Mouse (Mus musculus) intestine, embryonic 14.5 days (tissue): ENCODE results near the gene Unc79. TPM values are rescaled to one million over a fixed set of nuclear protein-coding genes. Genes with fewer than 3 reads are reported as not detected.
A peak's percentile ranks its signal among the peaks of the same experiment; 100 is the strongest.

Experiments used
- ATAC-seq: fragments of 200-750 bp; cut with Nextera tagmentation; replicated peaks from 2 replicates; pipeline ENCODE4 v1.8.0; 2017; ENCODE audit warnings: low read depth, moderate number of reproducible peaks, moderate TSS enrichment, moderate library complexity; ENCODE audit not compliant: low FRiP score, low TSS enrichment
- DNase-seq: peaks from one replicate; pipeline ENCODE4 v3.0.0-alpha.2; 2018; ENCODE audit warnings: low spot score
- H3K27ac ChIP-seq: fragments of 300-500 bp; sonication (generic); 2 replicates; pipeline ENCODE4 v1.5.1; 2014; ENCODE audit warnings: low read depth, mild to moderate bottlenecking, control low read depth
- H3K27me3 ChIP-seq: fragments of 300-500 bp; sonication (generic); replicated peaks from 2 replicates; pipeline ENCODE4 v1.6.1; 2014; ENCODE audit warnings: low read length, control low read depth; ENCODE audit not compliant: control insufficient read depth, insufficient read depth
- H3K36me3 ChIP-seq: fragments of 300-500 bp; sonication (generic); 2 replicates; pipeline ENCODE4 v1.6.1; 2014; ENCODE audit warnings: low read length, control low read depth; ENCODE audit not compliant: control insufficient read depth, insufficient read depth
- H3K4me1 ChIP-seq: fragments of 300-500 bp; sonication (generic); replicated peaks from 2 replicates; pipeline ENCODE4 v1.6.1; 2014; ENCODE audit warnings: low read length, control low read depth, mixed read lengths; ENCODE audit not compliant: control insufficient read depth, insufficient read depth
- H3K4me2 ChIP-seq: fragments of 300-500 bp; sonication (generic); 2 replicates; pipeline ENCODE4 v1.6.1; 2014; ENCODE audit warnings: low read length
- H3K4me3 ChIP-seq: fragments of 300-500 bp; sonication (generic); 2 replicates; pipeline ENCODE4 v1.5.1; 2014; ENCODE audit warnings: low read depth, low read length, control low read depth, mixed read lengths
- H3K9ac ChIP-seq: fragments of 300-500 bp; sonication (generic); 2 replicates; pipeline ENCODE4 v1.6.1; 2014; ENCODE audit warnings: mild to moderate bottlenecking, low read length
- H3K9me3 ChIP-seq: fragments of 300-500 bp; sonication (generic); 2 replicates; pipeline ENCODE4 v1.6.1; 2016; ENCODE audit warnings: low read length, control low read depth; ENCODE audit not compliant: control insufficient read depth
- WGBS: fragments of 180-500 bp; shearing (Covaris S2); extraction: QIAGEN DNeasy Blood & Tissue Kit; methylation state at CpG from one replicate; pipeline ENCODE4 v1.1.7; 2014; 5-methylcytosine and 5-hydroxymethylcytosine counted together
- polyA plus RNA-seq: library from polyadenylated mRNA; unstranded; fragments of >200 nt; fragmentation: Nextera tagmentation; extraction: Ambion mirVana; gene quantifications from 2 replicates; pipeline ENCODE4 v1.2.1, GENCODE M21; 2014

Unc79 gene
- polyA plus RNA-seq, 1 experiment from 2014 or later = 0.81 TPM

DNA sequence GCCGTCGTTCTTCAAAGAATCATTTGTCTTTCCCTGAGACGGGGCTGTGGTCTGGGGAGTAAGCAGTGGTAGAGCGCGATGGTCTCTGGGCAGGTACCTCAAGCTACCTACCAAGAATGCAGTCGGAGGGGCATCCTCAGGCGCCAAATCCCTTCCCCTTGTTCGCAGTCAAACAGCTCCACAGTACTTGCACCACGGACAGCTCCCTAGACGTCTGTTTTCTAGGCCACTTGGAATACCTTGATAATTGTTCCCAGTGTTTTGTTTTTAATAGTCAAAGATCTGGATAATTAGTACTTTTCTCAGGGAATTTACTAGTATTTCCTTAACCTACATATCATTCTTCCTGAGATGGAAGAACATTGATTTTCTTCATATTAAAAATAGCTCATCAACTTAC, 833 bp upstream of the Unc79 start:
- ATAC-seq (no peak), DNase-seq (no peak)
- Histone ChIP-seq H3K36me3 (no peaks in the 10 kb centered on the region), H3K9me3 (no peaks in the 10 kb centered on the region), H3K4me1 (peaks cover 5% of the 10 kb centered on the region; the same call in 1 of the 2 replicates), H3K9ac (no peak overlapping the region), H3K4me3 (no peak overlapping the region), H3K27ac (no peak overlapping the region), H3K4me2 (no peak overlapping the region), H3K27me3 (peaks cover 26% of the 10 kb centered on the region)
- 22% methylated on average over 10 of the region's 10 CpGs for WGBS

DNA sequence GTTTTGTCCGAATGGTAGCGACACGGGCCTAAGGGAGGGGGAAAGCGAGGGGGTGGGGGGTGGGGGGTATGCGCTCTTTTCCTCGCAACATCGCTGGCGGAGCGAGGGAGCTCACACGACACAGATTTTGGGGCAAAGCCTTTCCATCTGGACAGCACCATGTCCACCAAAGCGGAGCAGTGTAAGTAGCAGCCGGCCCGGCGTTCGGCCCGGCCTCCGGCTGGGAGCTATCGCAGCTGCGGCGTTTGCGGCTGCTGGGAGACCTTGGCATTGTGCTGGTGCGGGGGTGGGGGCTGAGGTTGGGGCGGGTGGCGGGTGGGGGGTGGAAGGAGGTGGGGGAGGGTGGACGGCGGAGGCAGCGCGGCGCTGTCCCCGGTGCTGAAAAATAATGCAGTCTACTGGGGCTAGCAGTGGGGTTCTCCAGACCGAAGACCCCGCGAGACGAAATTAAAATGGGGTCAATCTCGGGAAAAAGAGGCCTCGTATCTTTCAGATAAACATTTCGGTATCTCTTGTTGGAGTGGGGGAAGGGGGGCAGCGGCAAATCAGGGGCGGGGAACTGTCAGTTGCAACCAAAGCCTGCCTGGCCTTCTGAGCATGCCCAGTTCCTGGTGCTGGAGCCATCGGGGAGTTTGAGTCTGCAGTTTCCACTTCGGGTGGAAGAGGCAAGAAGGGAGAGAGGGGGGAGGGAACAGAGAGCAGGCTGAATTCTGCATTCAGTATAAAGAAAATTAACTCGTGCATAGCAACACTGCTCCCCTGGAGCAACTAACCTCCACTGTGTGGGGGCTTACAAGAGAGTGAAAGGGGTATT, 943 bp downstream of the Unc79 start:
- H3K4me2 ChIP-seq = peak overlapping the region; percentile 85
- H3K4me1 ChIP-seq = peaks cover 5% of the 10 kb centered on the region; the same call in 1 of the 2 replicates
- no peak overlapping the region for H3K27ac ChIP-seq
- H3K27me3 ChIP-seq = peaks cover 26% of the 10 kb centered on the region
- ATAC-seq = peak; percentile 77
- H3K9ac ChIP-seq = no peak overlapping the region
- under 1% methylated on average over 42 of the region's 42 CpGs for WGBS
- DNase-seq = peak; percentile 84
- no peaks in the 10 kb centered on the region for H3K36me3 ChIP-seq
- H3K4me3 ChIP-seq = peak overlapping the region; percentile 46
- H3K9me3 ChIP-seq = no peaks in the 10 kb centered on the region

- Histone ChIP-seq H3K36me3 (no peaks in the 10 kb centered on the region), H3K4me1 (no peaks in the 10 kb centered on the region), H3K4me2 (no peak overlapping the region), H3K9ac (no peak overlapping the region), H3K27ac (no peak overlapping the region), H3K27me3 (no peaks in the 10 kb centered on the region), H3K4me3 (no peak overlapping the region), H3K9me3 (no peaks in the 10 kb centered on the region)
- WGBS = 86% methylated on average over 7 of the region's 7 CpGs
- ATAC-seq (no peak), DNase-seq (no peak)
Observed at GRCm38 (mm10) chr12:102960051-102960775, 11.6 kb downstream of the Unc79 start.

GRCm38 (mm10) chr12:102961066-102961465, 12.4 kb downstream of the Unc79 start:
- H3K9ac ChIP-seq = no peak overlapping the region
- 48% methylated on average over 3 of the region's 3 CpGs for WGBS

DNA sequence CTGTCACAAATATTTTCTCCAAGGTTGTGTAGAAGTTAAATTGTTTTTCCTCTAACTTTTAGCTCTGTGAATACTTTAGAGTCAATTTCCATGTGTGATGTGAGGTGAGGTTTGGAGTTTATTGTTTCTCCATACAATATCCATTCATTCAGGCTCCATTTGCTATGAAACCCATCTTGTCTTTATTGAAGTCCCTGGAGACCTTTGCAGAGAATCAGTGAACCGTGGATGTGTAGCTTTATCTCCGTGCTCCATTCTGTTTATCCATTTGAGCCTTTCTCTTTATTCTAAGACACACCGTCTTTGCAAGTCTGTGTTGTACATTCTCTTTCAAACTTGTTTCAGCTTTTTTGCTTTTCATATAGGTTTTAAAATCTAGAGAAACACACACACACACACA, 15.8 kb downstream of the Unc79 start:
- Histone ChIP-seq H3K36me3 (no peaks in the 10 kb centered on the region), H3K4me2 (no peak overlapping the region), H3K9me3 (no peaks in the 10 kb centered on the region), H3K9ac (no peak overlapping the region), H3K4me3 (no peak overlapping the region), H3K27me3 (no peaks in the 10 kb centered on the region), H3K4me1 (no peaks in the 10 kb centered on the region), H3K27ac (no peak overlapping the region)
- 79% methylated on average over 3 of the region's 3 CpGs for WGBS
- DNase-seq (no peak), ATAC-seq (no peak)

More at GRCm38 (mm10) chr12:102961066-102961465, 12.4 kb downstream of the Unc79 start:
- no peak overlapping the region for H3K4me2 ChIP-seq
- DNase-seq = no peak
- no peaks in the 10 kb centered on the region for H3K4me1 ChIP-seq
- no peak overlapping the region for H3K4me3 ChIP-seq
- no peak overlapping the region for H3K27ac ChIP-seq
- no peak for ATAC-seq
- no peaks in the 10 kb centered on the region for H3K36me3 ChIP-seq
- H3K27me3 ChIP-seq = no peaks in the 10 kb centered on the region
- no peaks in the 10 kb centered on the region for H3K9me3 ChIP-seq

GRCm38 (mm10) chr12:102980584-102980983, 31.9 kb downstream of the Unc79 start:
- Histone ChIP-seq H3K4me2 (no peak overlapping the region), H3K36me3 (no peaks in the 10 kb centered on the region), H3K4me3 (no peak overlapping the region), H3K9ac (no peak overlapping the region), H3K4me1 (no peaks in the 10 kb centered on the region), H3K27me3 (no peaks in the 10 kb centered on the region), H3K27ac (no peak overlapping the region), H3K9me3 (no peaks in the 10 kb centered on the region)
- ATAC-seq (no peak), DNase-seq (no peak)
- WGBS = 40% methylated on average over 4 of the region's 4 CpGs

DNA sequence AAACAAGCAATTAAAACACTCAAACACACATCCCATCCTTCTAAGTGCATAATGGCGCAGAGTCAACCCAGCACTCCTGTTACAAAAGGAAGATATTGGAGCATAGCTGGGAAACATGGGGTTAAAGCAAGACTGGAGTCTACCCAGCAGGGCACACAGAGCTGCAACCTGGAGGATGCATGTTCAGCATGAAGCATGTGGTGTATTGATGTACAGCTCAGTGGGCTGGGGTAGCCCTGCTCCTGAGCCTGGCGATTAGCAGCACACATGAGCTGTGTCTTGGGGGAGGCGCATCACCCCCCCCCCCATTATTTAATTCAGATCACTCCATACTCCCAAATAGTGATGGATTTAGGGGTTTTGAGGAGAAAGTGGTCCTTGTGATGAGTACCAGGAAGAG, 32.9 kb downstream of the Unc79 start:
- Histone ChIP-seq H3K27me3 (no peaks in the 10 kb centered on the region), H3K4me3 (no peak overlapping the region), H3K9ac (no peak overlapping the region), H3K4me1 (no peaks in the 10 kb centered on the region), H3K9me3 (no peaks in the 10 kb centered on the region), H3K4me2 (no peak overlapping the region), H3K36me3 (no peaks in the 10 kb centered on the region), H3K27ac (no peak overlapping the region)
- ATAC-seq (no peak), DNase-seq (no peak)
- WGBS = 94% methylated on average over 3 of the region's 3 CpGs

GRCm38 (mm10) chr12:102985401-102985800, 36.7 kb downstream of the Unc79 start:
- H3K4me2 ChIP-seq = no peak overlapping the region
- no peaks in the 10 kb centered on the region for H3K4me1 ChIP-seq
- H3K36me3 ChIP-seq = no peaks in the 10 kb centered on the region
- no peaks in the 10 kb centered on the region for H3K27me3 ChIP-seq
- no peak for DNase-seq
- no peak overlapping the region for H3K9ac ChIP-seq
- no peak overlapping the region for H3K4me3 ChIP-seq
- ATAC-seq = no peak
- no peak overlapping the region for H3K27ac ChIP-seq
- no peaks in the 10 kb centered on the region for H3K9me3 ChIP-seq
